Mouse (Mus musculus) stomach, postnatal 0 days (tissue): ENCODE measurements at regions not wholly inside any gene's neighbourhood (a gene's known extent, or its start where the extent isn't known, plus 50 kb on each side); places are given as distances from the start of the nearest gene placed in this dataset.
A peak's percentile ranks its signal among the peaks of the same experiment; 100 is the strongest.

Source experiments
- ATAC-seq: fragments of 200-750 bp; cut with Nextera tagmentation; 2 replicates; pipeline ENCODE4 v1.8.0; 2017; ENCODE audit not compliant: low FRiP score, low TSS enrichment
- DNase-seq: peaks from one replicate; pipeline ENCODE4 v3.0.0-alpha.2; 2016; ENCODE audit warnings: low spot score
- H3K27ac ChIP-seq: fragments of 300-500 bp; sonication (generic); replicated peaks from 2 replicates; pipeline ENCODE4 v1.5.1; 2014; ENCODE audit warnings: mild to moderate bottlenecking, control low read depth
- H3K27me3 ChIP-seq: fragments of 300-500 bp; sonication (generic); 2 replicates; pipeline ENCODE4 v1.6.1; 2014; ENCODE audit warnings: low read length; ENCODE audit not compliant: control insufficient read depth, insufficient read depth
- H3K36me3 ChIP-seq: fragments of 300-500 bp; sonication (generic); 2 replicates; pipeline ENCODE4 v1.6.1; 2014; ENCODE audit warnings: low read length, mixed read lengths; ENCODE audit not compliant: control insufficient read depth, insufficient read depth
- H3K4me1 ChIP-seq: fragments of 300-500 bp; sonication (generic); replicated peaks from 2 replicates; pipeline ENCODE4 v1.6.1; 2014; ENCODE audit warnings: antibody characterized with exemption; ENCODE audit not compliant: control insufficient read depth, insufficient read depth
- H3K4me2 ChIP-seq: fragments of 300-500 bp; sonication (generic); replicated peaks from 2 replicates; pipeline ENCODE4 v1.6.1; 2014; ENCODE audit warnings: low read depth, mild to moderate bottlenecking, control low read depth, moderate library complexity
- H3K4me3 ChIP-seq: fragments of 300-500 bp; sonication (generic); 2 replicates; pipeline ENCODE4 v1.5.1; 2014; ENCODE audit warnings: low read depth, low read length, control low read depth
- H3K9ac ChIP-seq: fragments of 300-500 bp; sonication (generic); 2 replicates; pipeline ENCODE4 v1.6.1; 2014; ENCODE audit warnings: mild to moderate bottlenecking, low read length, control low read depth, mixed read lengths
- H3K9me3 ChIP-seq: fragments of 300-500 bp; sonication (generic); 2 replicates; pipeline ENCODE4 v1.6.1; 2016; ENCODE audit warnings: low read length; ENCODE audit not compliant: control insufficient read depth
- CTCF ChIP-seq: IDR thresholded peaks from 2 replicates; pipeline ENCODE4 v1.5.1; 2016; ENCODE audit warnings: antibody characterized with exemption, low read depth, mild to moderate bottlenecking, moderate library complexity
- EP300 ChIP-seq: optimal IDR thresholded peaks from 2 replicates; pipeline ENCODE3; 2016; ENCODE audit warnings: antibody characterized with exemption
- WGBS: fragments of 180-500 bp; shearing (Covaris S2); extraction: QIAGEN DNeasy Blood & Tissue Kit; methylation state at CpG from one replicate; pipeline ENCODE4 v1.1.7; 2014; 5-methylcytosine and 5-hydroxymethylcytosine counted together

GRCm38 (mm10) chr9:34202122-34202941 lies 283.4 kb upstream of the Kirrel3 start:
- Histone ChIP-seq H3K27me3 (no peaks in the 10 kb centered on the region), H3K4me2 (no peak overlapping the region), H3K4me3 (no peak overlapping the region), H3K4me1 (no peaks in the 10 kb centered on the region), H3K27ac (no peak overlapping the region), H3K36me3 (no peaks in the 10 kb centered on the region), H3K9me3 (no peaks in the 10 kb centered on the region), H3K9ac (no peak overlapping the region)
- DNase-seq = no peak
- no peak for ATAC-seq
- TF ChIP-seq CTCF (no peak), EP300 (no peak)
- 48% methylated on average over 13 of the region's 13 CpGs for WGBS

GRCm38 (mm10) chr9:34202942-34203551 lies 282.6 kb upstream of the Kirrel3 start:
- ATAC-seq (no peak), DNase-seq (no peak)
- H3K27ac ChIP-seq = no peak overlapping the region
- H3K4me2 ChIP-seq = no peak overlapping the region
- 52% methylated on average over 11 of the region's 11 CpGs for WGBS
- TF ChIP-seq EP300 (no peak), CTCF (no peak)
- H3K36me3 ChIP-seq = no peaks in the 10 kb centered on the region
- H3K27me3 ChIP-seq = no peaks in the 10 kb centered on the region
- no peaks in the 10 kb centered on the region for H3K9me3 ChIP-seq
- H3K4me3 ChIP-seq = no peak overlapping the region
- H3K4me1 ChIP-seq = no peaks in the 10 kb centered on the region
- H3K9ac ChIP-seq = no peak overlapping the region

DNA sequence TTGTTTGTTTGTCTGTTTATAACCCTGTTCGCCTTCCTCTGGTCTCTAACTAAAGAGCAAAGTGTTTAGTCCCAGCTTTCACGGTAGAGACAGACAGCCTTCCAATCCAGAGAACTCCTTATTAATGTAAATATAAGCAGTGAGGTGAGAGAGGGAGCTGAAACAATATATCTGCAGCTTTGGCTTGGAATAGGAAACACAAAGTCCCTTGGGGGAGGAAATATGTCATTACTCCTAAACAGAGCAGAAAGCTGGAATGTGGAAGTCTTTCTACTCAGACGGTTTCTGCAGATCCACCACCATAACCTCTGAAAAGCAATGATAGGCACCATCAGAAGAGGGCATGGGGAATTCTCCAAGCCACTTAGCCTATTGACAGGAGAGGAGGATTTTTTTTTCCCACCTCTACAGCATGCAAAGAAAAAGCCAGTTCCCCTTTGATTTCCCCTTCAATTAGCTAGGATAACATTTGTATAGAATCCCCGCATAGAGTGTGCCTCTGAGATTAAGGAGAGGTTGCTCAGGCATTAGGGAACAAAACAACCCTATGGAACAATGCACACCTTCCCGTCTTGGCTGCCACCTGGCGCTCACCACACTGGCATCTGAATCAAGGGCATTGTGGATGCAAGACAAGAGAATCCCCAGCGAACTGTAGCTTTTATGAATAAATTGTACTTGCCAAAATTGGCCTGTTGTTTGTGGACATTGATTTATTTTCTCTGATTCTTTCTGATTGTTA lies 281.9 kb upstream of the Kirrel3 start:
- H3K9ac ChIP-seq = no peak overlapping the region
- no peak overlapping the region for H3K4me2 ChIP-seq
- DNase-seq (no peak), ATAC-seq (no peak)
- TF ChIP-seq EP300 = no peak
- peak; percentile 21; the same call in 1 of the 2 replicates for TF ChIP-seq CTCF
- no peaks in the 10 kb centered on the region for H3K4me1 ChIP-seq
- no peaks in the 10 kb centered on the region for H3K27me3 ChIP-seq
- no peak overlapping the region for H3K4me3 ChIP-seq
- no peaks in the 10 kb centered on the region for H3K9me3 ChIP-seq
- 37% methylated on average over 7 of the region's 7 CpGs for WGBS
- H3K36me3 ChIP-seq = no peaks in the 10 kb centered on the region
- H3K27ac ChIP-seq = no peak overlapping the region

GRCm38 (mm10) chr9:34204479-34204878 lies 281.2 kb upstream of the Kirrel3 start:
- no peak for DNase-seq
- ATAC-seq = no peak
- Histone ChIP-seq H3K36me3 (no peaks in the 10 kb centered on the region), H3K9ac (no peak overlapping the region), H3K9me3 (no peaks in the 10 kb centered on the region), H3K4me2 (no peak overlapping the region), H3K4me1 (no peaks in the 10 kb centered on the region), H3K27me3 (no peaks in the 10 kb centered on the region), H3K27ac (no peak overlapping the region), H3K4me3 (no peak overlapping the region)
- no peak for TF ChIP-seq EP300
- WGBS = 58% methylated on average over 2 of the region's 2 CpGs

DNA sequence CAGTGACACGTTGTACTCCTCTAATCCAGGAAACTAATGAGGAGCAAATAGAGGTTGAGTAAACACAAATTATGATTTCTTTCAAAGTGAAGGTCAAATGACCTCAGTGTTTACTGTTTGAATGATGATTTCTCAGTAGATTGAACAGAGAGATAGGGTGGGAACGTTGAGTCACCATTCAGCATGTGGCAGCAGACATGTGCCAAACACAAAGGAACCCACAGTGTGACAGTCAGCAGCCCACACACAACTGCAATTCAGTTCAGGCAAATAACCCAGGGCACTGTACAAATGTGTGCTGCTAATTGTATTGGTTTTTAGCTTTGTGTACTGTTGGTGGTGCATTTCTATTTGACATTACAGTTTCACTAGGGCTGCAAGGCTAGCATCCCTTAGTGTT lies 254.1 kb upstream of the Kirrel3 start:
- ATAC-seq (no peak), DNase-seq (no peak)
- TF ChIP-seq EP300 (no peak), CTCF (no peak)
- H3K4me3 ChIP-seq = no peak overlapping the region
- H3K36me3 ChIP-seq = no peaks in the 10 kb centered on the region
- H3K27ac ChIP-seq = no peak overlapping the region
- no peaks in the 10 kb centered on the region for H3K4me1 ChIP-seq
- no peaks in the 10 kb centered on the region for H3K27me3 ChIP-seq
- H3K4me2 ChIP-seq = no peak overlapping the region
- H3K9ac ChIP-seq = no peak overlapping the region
- 17% methylated on average over 2 of the region's 2 CpGs for WGBS
- no peaks in the 10 kb centered on the region for H3K9me3 ChIP-seq

GRCm38 (mm10) chr9:34234734-34235133 lies 251.0 kb upstream of the Kirrel3 start:
- TF ChIP-seq CTCF = no peak
- no peak overlapping the region for H3K9ac ChIP-seq
- ATAC-seq = no peak

More at GRCm38 (mm10) chr9:34234734-34235133, 251.0 kb upstream of the Kirrel3 start:
- Histone ChIP-seq H3K4me3 (no peak overlapping the region), H3K4me1 (no peaks in the 10 kb centered on the region), H3K9me3 (no peaks in the 10 kb centered on the region), H3K27ac (no peak overlapping the region), H3K4me2 (no peak overlapping the region), H3K27me3 (no peaks in the 10 kb centered on the region), H3K36me3 (no peaks in the 10 kb centered on the region)
- no peak for DNase-seq
